In the genomic region with DNA sequence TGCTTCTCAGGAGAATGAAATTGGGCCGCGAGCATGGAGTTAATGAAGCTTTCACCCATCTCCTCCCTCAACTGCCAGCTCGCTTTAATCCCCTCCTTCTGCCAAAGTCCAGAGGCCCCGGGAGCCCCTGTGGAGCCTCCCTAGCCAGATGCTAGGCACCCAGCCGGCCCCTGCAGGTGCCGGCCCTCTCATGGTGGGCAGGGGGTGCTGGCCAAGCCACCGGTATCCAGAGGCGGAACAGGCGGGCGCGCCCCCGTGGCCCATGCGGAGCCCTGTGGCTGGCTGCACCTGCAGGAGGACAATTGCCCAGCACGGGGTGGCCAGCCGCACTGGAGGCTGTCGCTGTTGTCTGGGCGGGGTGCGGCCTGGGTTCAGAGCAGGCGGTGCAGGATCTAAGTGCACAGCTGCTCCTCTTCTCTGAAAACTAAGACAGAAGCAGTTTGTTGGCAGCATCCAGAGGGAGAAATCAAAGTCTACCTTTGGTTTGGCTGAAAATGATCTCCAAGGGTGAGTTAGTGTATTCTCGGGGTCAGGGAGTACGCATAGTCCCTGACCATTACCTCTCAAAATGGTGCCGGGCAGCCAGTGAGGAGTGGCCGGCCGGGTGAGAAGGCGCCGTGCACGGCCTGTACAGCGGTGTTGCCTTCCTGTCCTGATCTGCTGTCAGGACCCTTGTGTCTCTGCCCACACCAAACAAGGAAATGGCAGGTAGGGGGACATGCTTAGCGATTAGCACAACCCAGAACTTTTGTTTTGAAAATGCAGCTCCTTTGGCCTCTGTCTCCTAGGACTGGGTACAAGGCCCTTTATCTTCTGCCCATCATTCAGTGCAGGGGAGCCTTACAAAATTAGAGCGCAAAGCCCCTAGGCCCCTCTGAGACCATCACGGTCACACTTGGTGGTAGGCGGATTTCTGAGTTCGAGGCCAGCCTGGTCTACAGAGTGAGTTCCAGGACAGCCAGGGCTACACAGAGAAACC, we compare ENCODE assay signal across 8 mouse cellular contexts.
A peak's percentile ranks its signal among the peaks of the same experiment; 100 is the strongest.
DNase-seq lines count a peak whose midpoint lies in the region; ATAC-seq and TF ChIP-seq lines count a peak whose summit lies in the region.

No protein-coding gene starts in this region.

- no peaks in the 10 kb centered on the region for H3K27me3 ChIP-seq in testis, adult 2 months (ENCODE audit: control insufficient read depth, insufficient read depth, low read length)
- H3K27me3 ChIP-seq in hindbrain, embryonic 12.5 days = no peaks in the 10 kb centered on the region
- no peaks in the 10 kb centered on the region for H3K27me3 ChIP-seq in limb, embryonic 14.5 days (ENCODE audit: control insufficient read depth, insufficient read depth, low read length)
- no peaks in the 10 kb centered on the region for H3K27me3 ChIP-seq in stomach, embryonic 15.5 days (replicated peaks)

- peak overlapping the region; percentile 52 for H3K4me2 ChIP-seq in hindbrain, embryonic 12.5 days (replicated peaks)
- no peak overlapping the region for H3K4me2 ChIP-seq in limb, embryonic 14.5 days (replicated peaks; ENCODE audit: low read depth, low read length, severe bottlenecking)
- peak overlapping the region; percentile 41 for H3K4me2 ChIP-seq in stomach, embryonic 15.5 days

- no peak for TF ChIP-seq POLR2A in testis, adult 2 months (IDR thresholded peaks at IDR 0.05; ENCODE audit: control insufficient read depth, low read depth, low read length)
- no peak for TF ChIP-seq POLR2A in limb, embryonic 14.5 days (IDR thresholded peaks at IDR 0.05; ENCODE audit: borderline replicate concordance, extremely low read depth, insufficient read depth, insufficient read length)

- WGBS in hindbrain, embryonic 12.5 days = 13% methylated on average over 33 of the region's 33 CpGs
- WGBS in limb, embryonic 14.5 days = 48% methylated on average over 33 of the region's 33 CpGs
- 58% methylated on average over 33 of the region's 33 CpGs for WGBS in stomach, embryonic 15.5 days

- no peaks in the 10 kb centered on the region for H3K9me3 ChIP-seq in hindbrain, embryonic 12.5 days (replicated peaks)
- no peaks in the 10 kb centered on the region for H3K9me3 ChIP-seq in limb, embryonic 14.5 days (ENCODE audit: control insufficient read depth, low read length)
- no peaks in the 10 kb centered on the region for H3K9me3 ChIP-seq in stomach, embryonic 15.5 days

- peak overlapping the region; percentile 57 for H3K9ac ChIP-seq in hindbrain, embryonic 12.5 days
- H3K9ac ChIP-seq in limb, embryonic 14.5 days (ENCODE audit: low read depth, low read length, severe bottlenecking) = peak overlapping the region; percentile 16; the same call in 1 of the 2 replicates
- no peak overlapping the region for H3K9ac ChIP-seq in stomach, embryonic 15.5 days

- no peak for DNase-seq in testis, postnatal 10 days (ENCODE audit: low spot score)
- no peak for DNase-seq in limb, embryonic 14.5 days (ENCODE audit: low spot score)
- DNase-seq in thymus, postnatal 10 days (ENCODE audit: low spot score in 2 of 2) = no peak
- no peak for DNase-seq in right cerebral cortex, postnatal 4 days
- no peak for DNase-seq in urinary bladder, postnatal 14 days (ENCODE audit: low spot score)

- peak; percentile 58 for ATAC-seq in hindbrain, embryonic 12.5 days (ENCODE audit: low FRiP score)
- ATAC-seq in limb, embryonic 14.5 days (ENCODE audit: low FRiP score, low read depth) = 0 out of 2 replicates have a peak, but pooled peaks have one; percentile 17
- peak; percentile 67 for ATAC-seq in stomach, embryonic 15.5 days (ENCODE audit: insufficient read depth, low FRiP score, low read depth)

- H3K4me3 ChIP-seq in testis, adult 2 months (ENCODE audit: control insufficient read depth, low read depth, low read length) = peak overlapping the region; percentile 55
- H3K4me3 ChIP-seq in hindbrain, embryonic 12.5 days = peak overlapping the region; percentile 16
- no peak overlapping the region for H3K4me3 ChIP-seq in limb, embryonic 14.5 days (replicated peaks; ENCODE audit: low read length)
- peak overlapping the region; percentile 19; the same call in 1 of the 2 replicates for H3K4me3 ChIP-seq in stomach, embryonic 15.5 days (replicated peaks)

- no peak for TF ChIP-seq CTCF in testis, adult 2 months (IDR thresholded peaks at IDR 0.05; ENCODE audit: control insufficient read depth, insufficient read depth, insufficient replicate concordance, low read depth, low read length)

- peaks cover 7% of the 10 kb centered on the region; the same call in 1 of the 2 replicates for H3K4me1 ChIP-seq in testis, adult 2 months (ENCODE audit: control insufficient read depth, insufficient read depth, low read length)
- H3K4me1 ChIP-seq in hindbrain, embryonic 12.5 days = peaks cover 67% of the 10 kb centered on the region
- peaks cover 19% of the 10 kb centered on the region for H3K4me1 ChIP-seq in limb, embryonic 14.5 days (ENCODE audit: control insufficient read depth, insufficient read depth, low read length)
- peaks cover 16% of the 10 kb centered on the region; the same call in 1 of the 2 replicates for H3K4me1 ChIP-seq in stomach, embryonic 15.5 days

- H3K36me3 ChIP-seq in testis, adult 2 months (ENCODE audit: control insufficient read depth, insufficient read depth, low read length) = no peaks in the 10 kb centered on the region
- H3K36me3 ChIP-seq in hindbrain, embryonic 12.5 days = no peaks in the 10 kb centered on the region
- H3K36me3 ChIP-seq in limb, embryonic 14.5 days (ENCODE audit: control insufficient read depth, insufficient read depth, low read length) = no peaks in the 10 kb centered on the region
- H3K36me3 ChIP-seq in stomach, embryonic 15.5 days = no peaks in the 10 kb centered on the region

- no peak overlapping the region for H3K27ac ChIP-seq in testis, adult 2 months (ENCODE audit: control insufficient read depth, insufficient read depth, low read depth, low read length)
- H3K27ac ChIP-seq in hindbrain, embryonic 12.5 days = peak overlapping the region; percentile 84
- no peak overlapping the region for H3K27ac ChIP-seq in limb, embryonic 14.5 days (replicated peaks; ENCODE audit: low read depth, low read length)
- H3K27ac ChIP-seq in stomach, embryonic 15.5 days = no peak overlapping the region

Comparison
In these comparisons a context has a peak if more than half of its experiments do, and no peak if none do; other contexts are left out.
1. ATAC-seq: peak in every context shown above with its lines; median percentile 67 in stomach, embryonic 15.5 days; 58 in hindbrain, embryonic 12.5 days; 17 in limb, embryonic 14.5 days.